Mouse (Mus musculus) liver, embryonic 15.5 days (tissue): ENCODE measurements around the gene Etl4. TPM values are rescaled to one million over a fixed set of nuclear protein-coding genes. Genes with fewer than 3 reads are reported as not detected.

Experiments
- ATAC-seq: fragments of 200-750 bp; cut with Nextera tagmentation; 2 replicates; pipeline ENCODE4 v1.8.0; 2017; ENCODE audit warnings: moderate number of reproducible peaks, mild to moderate bottlenecking, moderate library complexity; ENCODE audit not compliant: insufficient read depth
- H3K27ac ChIP-seq: fragments of 300-500 bp; sonication (generic); replicated peaks from 2 replicates; pipeline ENCODE4 v1.5.1; 2015; ENCODE audit warnings: mild to moderate bottlenecking, inconsistent platforms
- H3K27me3 ChIP-seq: fragments of 300-500 bp; sonication (generic); 2 replicates; pipeline ENCODE4 v1.6.1; 2015; ENCODE audit warnings: mild to moderate bottlenecking, inconsistent platforms
- H3K36me3 ChIP-seq: fragments of 300-500 bp; sonication (generic); replicated peaks from 2 replicates; pipeline ENCODE4 v1.6.1; 2015; ENCODE audit warnings: moderate library complexity, mild to moderate bottlenecking, inconsistent platforms
- H3K4me1 ChIP-seq: fragments of 300-500 bp; sonication (generic); replicated peaks from 2 replicates; pipeline ENCODE4 v1.6.1; 2015; ENCODE audit warnings: inconsistent platforms
- H3K4me2 ChIP-seq: fragments of 300-500 bp; sonication (generic); 2 replicates; pipeline ENCODE4 v1.6.1; 2015; ENCODE audit warnings: moderate library complexity, mild to moderate bottlenecking, inconsistent platforms
- H3K4me3 ChIP-seq: fragments of 300-500 bp; sonication (generic); replicated peaks from 2 replicates; pipeline ENCODE4 v1.5.1; 2015; ENCODE audit warnings: mild to moderate bottlenecking, inconsistent platforms
- H3K9ac ChIP-seq: fragments of 300-500 bp; sonication (generic); 2 replicates; pipeline ENCODE4 v1.6.1; 2015; ENCODE audit warnings: moderate library complexity, mild to moderate bottlenecking, inconsistent platforms
- H3K9me3 ChIP-seq: fragments of 300-500 bp; sonication (generic); replicated peaks from 2 replicates; pipeline ENCODE4 v1.6.1; 2016; ENCODE audit warnings: inconsistent platforms
- WGBS: fragments of 180-500 bp; shearing (Covaris S2); methylation state at CpG from one replicate; pipeline ENCODE4 v1.1.7; 2015; ENCODE audit warnings: mixed read lengths; ENCODE audit not compliant: insufficient replicate concordance; 5-methylcytosine and 5-hydroxymethylcytosine counted together
- polyA plus RNA-seq: library from polyadenylated mRNA; unstranded; fragments of >200 nt; fragmentation: Nextera tagmentation; extraction: Ambion mirVana; gene quantifications from 2 replicates; pipeline ENCODE4 v1.2.1, GENCODE M21; 2015

The Etl4 gene
- polyA plus RNA-seq, 1 experiment from 2014 or later = 2.5 TPM

- Histone ChIP-seq H3K27me3 (no peaks in the 10 kb centered on the region), H3K4me1 (no peaks in the 10 kb centered on the region), H3K27ac (no peak overlapping the region; the same call in 1 of the 2 replicates), H3K36me3 (no peaks in the 10 kb centered on the region), H3K4me2 (no peak overlapping the region), H3K9me3 (no peaks in the 10 kb centered on the region), H3K4me3 (no peak overlapping the region), H3K9ac (no peak overlapping the region)
- WGBS = 42% methylated on average over 10 of the region's 10 CpGs
- ATAC-seq = no peak
Measured at GRCm38 (mm10) chr2:20443671-20444440, 534.3 kb downstream of the Etl4 start.

DNA sequence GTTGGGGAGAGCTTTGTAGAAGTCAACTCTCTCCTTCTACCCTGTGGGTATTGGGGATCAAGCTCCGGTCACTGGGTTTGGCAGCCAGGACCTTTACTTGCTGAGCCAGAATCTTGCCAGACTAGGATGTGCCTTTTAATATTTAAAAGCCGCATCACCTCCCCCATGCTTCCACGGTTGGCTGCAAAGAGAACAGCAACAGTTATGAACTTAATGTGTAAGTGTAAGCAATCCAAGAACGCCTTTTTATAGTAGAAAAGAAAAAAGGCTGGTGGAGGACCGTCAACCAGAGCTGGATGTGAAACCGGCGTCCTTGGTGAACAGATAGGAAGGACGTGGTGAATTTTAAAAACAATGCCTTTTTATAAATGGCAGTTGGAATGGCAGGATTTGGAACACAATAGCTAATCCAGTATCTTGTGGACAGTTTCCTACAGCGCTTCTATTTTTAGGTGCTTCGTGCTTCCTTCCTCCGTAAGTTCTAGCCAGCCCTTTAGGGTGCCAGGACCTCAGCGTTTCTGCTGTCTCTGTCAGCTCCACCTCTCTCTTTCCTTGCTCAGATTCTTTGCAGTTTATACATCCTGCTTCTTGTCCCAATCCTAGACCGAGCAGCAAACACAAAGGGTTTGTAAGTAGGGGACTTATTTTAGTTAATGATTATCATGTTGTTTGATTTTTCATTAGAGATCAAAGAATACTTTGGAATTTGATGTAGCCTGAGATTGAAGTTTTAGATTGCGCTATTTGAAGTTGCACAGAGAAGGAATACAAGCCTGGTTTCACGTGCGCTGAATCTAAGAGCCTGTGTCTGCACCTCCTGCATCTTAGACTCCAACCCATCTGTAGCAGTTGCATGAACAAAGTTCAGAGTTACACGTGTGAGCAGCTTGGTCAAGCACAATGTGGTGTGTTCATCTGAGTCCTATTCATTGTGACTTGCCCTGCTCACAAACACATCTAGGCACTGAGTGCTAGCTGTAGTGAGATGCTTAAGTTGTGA, 535.9 kb downstream of the Etl4 start:
- 21% methylated on average over 17 of the region's 17 CpGs for WGBS
- no peak overlapping the region for H3K27ac ChIP-seq

DNA sequence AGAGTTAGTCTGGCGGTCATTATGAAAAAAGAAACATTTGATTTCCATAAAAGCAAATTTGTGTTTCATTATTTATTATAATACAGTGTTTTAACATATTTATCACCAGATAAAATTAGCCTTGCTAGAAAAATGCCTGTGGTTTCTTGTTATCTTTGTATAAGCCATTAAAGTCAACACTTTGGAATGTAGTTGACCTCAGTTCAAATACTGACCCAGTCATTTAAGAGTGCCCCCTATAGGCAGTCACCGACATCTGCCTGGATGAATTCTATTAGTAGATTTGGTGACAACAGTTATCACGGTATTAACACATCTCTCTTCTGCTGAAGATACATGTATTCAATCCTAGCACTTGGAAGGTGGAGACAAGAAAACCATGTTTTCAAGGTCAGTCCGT, 536.6 kb downstream of the Etl4 start:
- no peak overlapping the region for H3K4me2 ChIP-seq
- no peaks in the 10 kb centered on the region for H3K9me3 ChIP-seq
- no peaks in the 10 kb centered on the region for H3K4me1 ChIP-seq
- no peak overlapping the region for H3K9ac ChIP-seq
- H3K36me3 ChIP-seq = no peaks in the 10 kb centered on the region
- no peak for ATAC-seq
- H3K27ac ChIP-seq = no peak overlapping the region
- H3K27me3 ChIP-seq = no peaks in the 10 kb centered on the region
- 47% methylated on average over 4 of the region's 4 CpGs for WGBS
- no peak overlapping the region for H3K4me3 ChIP-seq

More for the DNA sequence above, 535.9 kb downstream of the Etl4 start:
- H3K4me3 ChIP-seq = no peak overlapping the region
- peak; percentile 62; the same call in 1 of the 2 replicates for ATAC-seq
- no peaks in the 10 kb centered on the region for H3K4me1 ChIP-seq
- H3K4me2 ChIP-seq = no peak overlapping the region
- H3K27me3 ChIP-seq = no peaks in the 10 kb centered on the region
- no peaks in the 10 kb centered on the region for H3K9me3 ChIP-seq
- H3K9ac ChIP-seq = no peak overlapping the region
- H3K36me3 ChIP-seq = no peaks in the 10 kb centered on the region

DNA sequence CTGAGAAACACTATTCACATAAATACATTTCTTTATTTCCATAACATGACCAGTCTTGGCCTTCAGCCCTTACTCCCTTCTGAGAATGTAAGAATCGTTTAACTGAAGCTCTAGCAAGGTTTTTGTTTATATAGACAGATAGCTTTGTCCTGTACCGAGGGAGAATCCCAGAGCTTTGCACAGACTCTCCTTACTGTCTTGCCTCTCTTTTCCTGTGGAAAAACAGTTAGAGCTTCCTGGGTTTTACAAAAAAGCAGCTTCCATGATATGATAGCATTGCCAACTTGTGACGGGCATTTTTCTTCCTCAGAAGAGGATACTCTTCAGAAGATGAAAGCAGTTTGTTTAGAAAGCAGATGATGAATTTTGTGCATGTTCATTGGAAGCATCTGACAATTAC, 541.4 kb downstream of the Etl4 start:
- Histone ChIP-seq H3K4me3 (no peak overlapping the region), H3K4me2 (no peak overlapping the region), H3K4me1 (no peaks in the 10 kb centered on the region), H3K9ac (no peak overlapping the region), H3K27ac (no peak overlapping the region), H3K36me3 (no peaks in the 10 kb centered on the region), H3K9me3 (no peaks in the 10 kb centered on the region), H3K27me3 (no peaks in the 10 kb centered on the region)
- WGBS = 40% methylated on average over 3 of the region's 3 CpGs
- ATAC-seq = no peak

GRCm38 (mm10) chr2:20453506-20454206, 544.1 kb downstream of the Etl4 start:
- H3K4me3 ChIP-seq = no peak overlapping the region
- H3K36me3 ChIP-seq = no peaks in the 10 kb centered on the region
- ATAC-seq = no peak
- no peaks in the 10 kb centered on the region for H3K27me3 ChIP-seq
- H3K4me1 ChIP-seq = no peaks in the 10 kb centered on the region
- H3K9me3 ChIP-seq = no peaks in the 10 kb centered on the region
- no peak overlapping the region for H3K9ac ChIP-seq
- no peak overlapping the region for H3K27ac ChIP-seq
- WGBS = 38% methylated on average over 3 of the region's 3 CpGs
- H3K4me2 ChIP-seq = no peak overlapping the region

DNA sequence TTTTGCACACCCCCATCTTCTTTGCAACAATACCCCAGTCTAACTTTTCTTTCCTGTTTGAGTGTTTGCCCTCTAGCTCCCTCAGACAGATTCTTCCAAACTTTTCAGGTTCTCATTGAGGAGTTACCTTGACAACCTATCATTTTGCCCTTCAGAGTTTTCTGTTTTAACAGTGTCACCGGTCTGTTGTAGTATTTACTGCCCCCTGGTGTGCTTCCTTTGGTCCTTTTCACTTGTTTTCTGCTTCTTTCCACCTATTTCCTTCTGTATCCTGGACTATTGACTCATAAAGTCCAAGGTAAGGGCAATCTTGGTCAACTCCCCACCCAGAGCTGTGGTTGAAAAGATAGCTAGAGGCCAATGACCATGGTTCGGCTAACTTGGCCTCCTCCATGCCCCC, 569.6 kb downstream of the Etl4 start:
- no peak overlapping the region for H3K9ac ChIP-seq
- H3K4me1 ChIP-seq = no peaks in the 10 kb centered on the region
- no peaks in the 10 kb centered on the region for H3K36me3 ChIP-seq
- no peaks in the 10 kb centered on the region for H3K27me3 ChIP-seq
- no peak overlapping the region for H3K4me2 ChIP-seq
- no peaks in the 10 kb centered on the region for H3K9me3 ChIP-seq
- 47% methylated on average over 2 of the region's 2 CpGs for WGBS
- H3K4me3 ChIP-seq = no peak overlapping the region
- H3K27ac ChIP-seq = no peak overlapping the region
- ATAC-seq = no peak

GRCm38 (mm10) chr2:20486137-20486788, 576.7 kb downstream of the Etl4 start:
- no peak overlapping the region for H3K9ac ChIP-seq
- H3K27me3 ChIP-seq = no peaks in the 10 kb centered on the region
- H3K36me3 ChIP-seq = no peaks in the 10 kb centered on the region
- H3K27ac ChIP-seq = no peak overlapping the region
- H3K9me3 ChIP-seq = no peaks in the 10 kb centered on the region
- ATAC-seq = no peak
- no peaks in the 10 kb centered on the region for H3K4me1 ChIP-seq
- WGBS = 19% methylated on average over 2 of the region's 2 CpGs
- H3K4me2 ChIP-seq = no peak overlapping the region
- H3K4me3 ChIP-seq = no peak overlapping the region

DNA sequence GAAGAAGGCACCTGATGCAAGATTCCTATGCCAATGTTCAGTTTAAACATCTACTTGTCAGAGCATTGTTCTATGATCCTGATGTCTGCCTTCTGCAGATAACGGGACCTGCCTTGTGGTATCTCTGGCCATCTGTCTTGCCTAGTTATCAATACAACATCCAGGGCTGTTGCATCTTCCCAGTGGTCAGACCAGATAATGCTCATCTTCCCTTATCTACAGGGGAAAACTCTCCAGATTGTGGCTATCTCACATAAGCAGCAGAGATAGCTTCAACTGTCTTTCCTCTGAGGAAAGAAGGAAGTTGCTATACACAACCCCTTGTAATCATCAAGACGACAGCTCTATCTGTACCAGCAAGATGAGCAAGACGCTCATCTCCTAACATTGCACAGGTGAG, 579.5 kb downstream of the Etl4 start:
- ATAC-seq = no peak
- no peaks in the 10 kb centered on the region for H3K27me3 ChIP-seq
- H3K4me3 ChIP-seq = no peak overlapping the region
- H3K4me2 ChIP-seq = no peak overlapping the region
- 23% methylated on average over 3 of the region's 3 CpGs for WGBS
- H3K36me3 ChIP-seq = no peaks in the 10 kb centered on the region
- H3K9me3 ChIP-seq = no peaks in the 10 kb centered on the region
- H3K9ac ChIP-seq = no peak overlapping the region
- no peak overlapping the region for H3K27ac ChIP-seq
- H3K4me1 ChIP-seq = no peaks in the 10 kb centered on the region

DNA sequence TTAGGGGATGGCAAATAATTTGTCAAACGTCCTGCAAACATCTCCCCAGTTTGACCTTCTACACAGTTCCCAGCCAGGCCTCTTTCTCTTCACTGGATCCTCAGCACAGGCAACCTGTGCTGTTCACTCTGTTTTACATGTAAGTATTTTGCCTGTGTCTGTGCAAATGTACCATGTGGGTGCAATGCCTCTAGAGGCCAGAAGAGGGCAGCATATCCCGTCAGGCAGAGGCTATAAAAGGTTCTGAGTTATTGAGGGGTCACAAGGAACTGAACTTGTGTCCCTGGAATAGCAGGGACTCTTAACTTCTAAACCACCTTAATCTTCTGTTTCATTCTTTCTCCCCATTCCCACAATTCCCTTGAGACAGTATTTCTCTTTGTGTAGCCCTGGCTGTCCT, 582.5 kb downstream of the Etl4 start:
- H3K9me3 ChIP-seq = no peaks in the 10 kb centered on the region
- no peak overlapping the region for H3K9ac ChIP-seq
- H3K4me1 ChIP-seq = no peaks in the 10 kb centered on the region
- H3K27me3 ChIP-seq = no peaks in the 10 kb centered on the region
- H3K4me2 ChIP-seq = no peak overlapping the region
- WGBS = 31% methylated on average over 2 of the region's 2 CpGs
- no peak for ATAC-seq
- H3K27ac ChIP-seq = no peak overlapping the region
- no peak overlapping the region for H3K4me3 ChIP-seq
- H3K36me3 ChIP-seq = no peaks in the 10 kb centered on the region

DNA sequence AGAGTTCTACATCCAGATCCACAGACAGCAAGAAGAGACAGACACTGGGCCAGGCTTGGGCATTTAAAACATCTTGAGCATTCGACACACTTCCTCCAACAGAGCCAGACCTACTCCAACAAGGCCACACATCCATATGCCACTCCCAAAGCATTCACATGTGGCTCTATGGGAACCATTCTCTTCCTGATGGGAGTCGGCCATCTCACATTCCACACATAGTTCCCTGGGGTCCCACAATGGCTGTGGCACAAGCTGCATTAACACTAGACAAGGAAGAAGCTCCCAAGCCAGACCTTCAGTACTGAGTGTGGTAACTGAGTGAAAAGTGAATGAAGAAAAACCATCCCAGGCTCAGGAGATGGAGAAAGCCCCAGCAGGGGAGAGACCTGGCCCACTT, 584.2 kb downstream of the Etl4 start:
- H3K27me3 ChIP-seq = no peaks in the 10 kb centered on the region
- no peaks in the 10 kb centered on the region for H3K4me1 ChIP-seq
- no peak for ATAC-seq
- H3K4me3 ChIP-seq = no peak overlapping the region
- H3K9ac ChIP-seq = no peak overlapping the region
- no peak overlapping the region for H3K4me2 ChIP-seq
- WGBS = 65% methylated on average over 2 of the region's 2 CpGs
- H3K27ac ChIP-seq = no peak overlapping the region
- no peaks in the 10 kb centered on the region for H3K36me3 ChIP-seq
- H3K9me3 ChIP-seq = no peaks in the 10 kb centered on the region
